Mouse (Mus musculus) lung, embryonic 15.5 days (tissue): ENCODE measurements around the gene Tpm4. TPM values are rescaled to one million over a fixed set of nuclear protein-coding genes. Genes with fewer than 3 reads are reported as not detected.

Experiments
- ATAC-seq: fragments of 200-750 bp; cut with Nextera tagmentation; 2 replicates; pipeline ENCODE4 v1.8.0; 2017; ENCODE audit warnings: moderate number of reproducible peaks, borderline replicate concordance; ENCODE audit not compliant: low FRiP score, low TSS enrichment; ENCODE audit errors: extremely low read depth
- H3K27ac ChIP-seq: fragments of 300-500 bp; sonication (generic); 2 replicates; pipeline ENCODE4 v1.5.1; 2015; ENCODE audit warnings: moderate library complexity, mild to moderate bottlenecking, inconsistent platforms
- H3K27me3 ChIP-seq: fragments of 300-500 bp; sonication (generic); 2 replicates; pipeline ENCODE4 v1.6.1; 2015; ENCODE audit warnings: inconsistent platforms
- H3K36me3 ChIP-seq: fragments of 300-500 bp; sonication (generic); 2 replicates; pipeline ENCODE4 v1.6.1; 2015; ENCODE audit warnings: inconsistent platforms
- H3K4me1 ChIP-seq: fragments of 300-500 bp; sonication (generic); 2 replicates; pipeline ENCODE4 v1.6.1; 2015; ENCODE audit warnings: inconsistent platforms
- H3K4me2 ChIP-seq: fragments of 300-500 bp; sonication (generic); 2 replicates; pipeline ENCODE4 v1.6.1; 2015; ENCODE audit warnings: inconsistent platforms, mild to moderate bottlenecking, moderate library complexity
- H3K4me3 ChIP-seq: fragments of 300-500 bp; sonication (generic); 2 replicates; pipeline ENCODE4 v1.5.1; 2015; ENCODE audit warnings: mild to moderate bottlenecking, inconsistent platforms
- H3K9ac ChIP-seq: fragments of 300-500 bp; sonication (generic); 2 replicates; pipeline ENCODE4 v1.6.1; 2015; ENCODE audit warnings: inconsistent platforms
- H3K9me3 ChIP-seq: fragments of 300-500 bp; sonication (generic); 2 replicates; pipeline ENCODE4 v1.6.1; 2016; ENCODE audit warnings: inconsistent platforms
- WGBS: fragments of 180-500 bp; shearing (Covaris S2); methylation state at CpG from one replicate; pipeline ENCODE4 v1.1.7; 2015; 5-methylcytosine and 5-hydroxymethylcytosine counted together
- polyA plus RNA-seq: library from polyadenylated mRNA; unstranded; fragments of >200 nt; fragmentation: Nextera tagmentation; extraction: Ambion mirVana; gene quantifications from 2 replicates; pipeline ENCODE4 v1.2.1, GENCODE M21; 2015

The Tpm4 gene
- polyA plus RNA-seq, 1 experiment from 2014 or later = 923 TPM

GRCm38 (mm10) chr8:72127834-72128233 is 6.9 kb upstream of the Tpm4 start:
- ATAC-seq = no peak
- Histone ChIP-seq H3K4me1 (peaks cover 7% of the 10 kb centered on the region), H3K9ac (no peak overlapping the region), H3K27me3 (no peaks in the 10 kb centered on the region), H3K4me2 (no peak overlapping the region), H3K27ac (no peak overlapping the region), H3K36me3 (no peaks in the 10 kb centered on the region), H3K4me3 (no peak overlapping the region), H3K9me3 (no peaks in the 10 kb centered on the region)
- 50% methylated on average over 1 of the region's 1 CpGs for WGBS

GRCm38 (mm10) chr8:72131251-72131650 is 3.5 kb upstream of the Tpm4 start:
- Histone ChIP-seq H3K36me3 (no peaks in the 10 kb centered on the region), H3K27me3 (no peaks in the 10 kb centered on the region), H3K4me1 (peaks cover 21% of the 10 kb centered on the region), H3K9ac (no peak overlapping the region), H3K27ac (peak overlapping the region; percentile 31; the same call in 1 of the 2 replicates), H3K4me2 (no peak overlapping the region), H3K9me3 (no peaks in the 10 kb centered on the region), H3K4me3 (no peak overlapping the region)
- no peak for ATAC-seq
- WGBS = 76% methylated on average over 2 of the region's 2 CpGs

- Histone ChIP-seq H3K4me2 (no peak overlapping the region), H3K27ac (peak overlapping the region; percentile 31; the same call in 1 of the 2 replicates), H3K4me3 (no peak overlapping the region), H3K4me1 (peaks cover 22% of the 10 kb centered on the region), H3K27me3 (no peaks in the 10 kb centered on the region), H3K9ac (no peak overlapping the region), H3K9me3 (no peaks in the 10 kb centered on the region), H3K36me3 (no peaks in the 10 kb centered on the region)
- WGBS = 72% methylated on average over 2 of the region's 2 CpGs
- ATAC-seq = no peak
These were observed 2.9 kb upstream of the Tpm4 start for GRCm38 (mm10) chr8:72131901-72132300.

- Histone ChIP-seq H3K27ac (peak overlapping the region; percentile 63), H3K4me3 (no peak overlapping the region), H3K9me3 (no peaks in the 10 kb centered on the region), H3K36me3 (no peaks in the 10 kb centered on the region), H3K9ac (no peak overlapping the region), H3K4me1 (peaks cover 27% of the 10 kb centered on the region), H3K4me2 (no peak overlapping the region), H3K27me3 (no peaks in the 10 kb centered on the region)
- 54% methylated on average over 1 of the region's 1 CpGs for WGBS
- no peak for ATAC-seq
These were observed 2.4 kb upstream of the Tpm4 start for GRCm38 (mm10) chr8:72132417-72132816.

- H3K27ac ChIP-seq = peak overlapping the region; percentile 63
These were observed 1.9 kb upstream of the Tpm4 start for GRCm38 (mm10) chr8:72132891-72133290.

GRCm38 (mm10) chr8:72133507-72133906 is 1.3 kb upstream of the Tpm4 start:
- Histone ChIP-seq H3K4me2 (no peak overlapping the region), H3K9me3 (no peaks in the 10 kb centered on the region), H3K9ac (no peak overlapping the region), H3K27me3 (no peaks in the 10 kb centered on the region), H3K4me1 (peaks cover 34% of the 10 kb centered on the region), H3K27ac (peak overlapping the region; percentile 63), H3K36me3 (peaks cover 9% of the 10 kb centered on the region), H3K4me3 (no peak overlapping the region)
- 21% methylated on average over 1 of the region's 1 CpGs for WGBS
- no peak for ATAC-seq

More at GRCm38 (mm10) chr8:72132891-72133290, 1.9 kb upstream of the Tpm4 start:
- no peak for ATAC-seq
- Histone ChIP-seq H3K9ac (no peak overlapping the region), H3K4me1 (peaks cover 32% of the 10 kb centered on the region), H3K27me3 (no peaks in the 10 kb centered on the region), H3K36me3 (0 out of 2 replicates have a peak, but pooled peaks cover 3% of the 10 kb centered on the region), H3K4me3 (no peak overlapping the region), H3K9me3 (no peaks in the 10 kb centered on the region), H3K4me2 (no peak overlapping the region)
- 16% methylated on average over 1 of the region's 1 CpGs for WGBS

GRCm38 (mm10) chr8:72135446-72136301 is 899 bp downstream of the Tpm4 start:
- Histone ChIP-seq H3K4me2 (peak overlapping the region; percentile 70), H3K27ac (peak overlapping the region; percentile 100), H3K4me1 (peaks cover 34% of the 10 kb centered on the region), H3K9ac (peak overlapping the region; percentile 99), H3K9me3 (no peaks in the 10 kb centered on the region), H3K4me3 (peak overlapping the region; percentile 86), H3K36me3 (peaks cover 30% of the 10 kb centered on the region), H3K27me3 (no peaks in the 10 kb centered on the region)
- WGBS = under 1% methylated on average over 44 of the region's 62 CpGs
- ATAC-seq = peak; percentile 53

GRCm38 (mm10) chr8:72136302-72136978 is 1.7 kb downstream of the Tpm4 start:
- H3K27me3 ChIP-seq = no peaks in the 10 kb centered on the region
- H3K4me1 ChIP-seq = peaks cover 34% of the 10 kb centered on the region
- peak overlapping the region; percentile 86 for H3K4me3 ChIP-seq
- WGBS = under 1% methylated on average over 18 of the region's 18 CpGs
- peak overlapping the region; percentile 100 for H3K27ac ChIP-seq
- peak overlapping the region; percentile 99 for H3K9ac ChIP-seq
- peak overlapping the region; percentile 70 for H3K4me2 ChIP-seq
- H3K9me3 ChIP-seq = no peaks in the 10 kb centered on the region
- H3K36me3 ChIP-seq = peaks cover 37% of the 10 kb centered on the region
- peak; percentile 78 for ATAC-seq

GRCm38 (mm10) chr8:72137431-72137830 is 2.7 kb downstream of the Tpm4 start:
- peak overlapping the region; percentile 100 for H3K27ac ChIP-seq
- H3K27me3 ChIP-seq = no peaks in the 10 kb centered on the region
- WGBS = 66% methylated on average over 2 of the region's 2 CpGs
- no peaks in the 10 kb centered on the region for H3K9me3 ChIP-seq
- ATAC-seq = no peak
- peaks cover 47% of the 10 kb centered on the region for H3K36me3 ChIP-seq
- 0 out of 2 replicates have a peak overlapping the region, but pooled peaks have one; percentile 15 for H3K9ac ChIP-seq
- peaks cover 31% of the 10 kb centered on the region for H3K4me1 ChIP-seq
- peak overlapping the region; percentile 86 for H3K4me3 ChIP-seq
- peak overlapping the region; percentile 70 for H3K4me2 ChIP-seq

- Histone ChIP-seq H3K4me1 (peaks cover 21% of the 10 kb centered on the region), H3K27me3 (no peaks in the 10 kb centered on the region), H3K9me3 (no peaks in the 10 kb centered on the region), H3K4me3 (no peak overlapping the region), H3K27ac (no peak overlapping the region), H3K9ac (no peak overlapping the region), H3K4me2 (no peak overlapping the region), H3K36me3 (peaks cover 57% of the 10 kb centered on the region)
- ATAC-seq = no peak
- 94% methylated on average over 5 of the region's 5 CpGs for WGBS
These were observed 3.7 kb downstream of the Tpm4 start for GRCm38 (mm10) chr8:72138456-72138855.

GRCm38 (mm10) chr8:72143256-72143824 is 8.6 kb downstream of the Tpm4 start:
- Histone ChIP-seq H3K9me3 (no peaks in the 10 kb centered on the region), H3K4me3 (no peak overlapping the region), H3K36me3 (peaks cover 97% of the 10 kb centered on the region), H3K4me1 (no peaks in the 10 kb centered on the region), H3K27me3 (no peaks in the 10 kb centered on the region), H3K27ac (no peak overlapping the region), H3K9ac (no peak overlapping the region), H3K4me2 (no peak overlapping the region)
- 87% methylated on average over 13 of the region's 13 CpGs for WGBS
- no peak for ATAC-seq
